In the genomic region with DNA sequence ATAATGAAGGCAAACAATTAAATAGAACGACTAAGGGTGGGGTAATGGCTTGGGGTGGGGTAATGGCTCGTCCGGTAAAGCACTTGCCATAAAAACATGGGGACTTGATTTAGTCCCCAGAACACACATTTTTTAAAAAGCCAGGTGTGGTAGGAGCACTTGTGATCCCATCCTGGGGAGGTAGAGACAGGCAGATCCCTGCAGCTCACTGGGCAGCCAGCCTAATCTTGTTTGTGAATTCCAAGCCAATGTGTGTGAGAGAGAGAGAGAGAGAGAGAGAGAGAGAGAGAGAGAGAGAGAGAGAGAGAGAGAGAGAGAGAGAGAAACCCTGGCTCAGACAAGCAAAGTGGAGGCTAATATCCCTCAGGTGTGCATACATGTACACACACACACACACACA, we compare ENCODE assay signal across 25 mouse cellular contexts. TPM values are rescaled to one million over a fixed set of nuclear protein-coding genes. Genes with fewer than 3 reads are reported as not detected.
DNase-seq lines count a peak whose midpoint lies in the region; ATAC-seq and TF ChIP-seq lines count a peak whose summit lies in the region.
"Had no signal": no experiment of that assay in that cellular context is flagged by ENCODE, and none has a peak within 500 bp of the region (broad histone marks: within the 10 kb centered on the region; RNA-seq: fewer than 3 reads in every experiment).

No protein-coding gene starts in this region.

- no peak overlapping the region for H3K9ac ChIP-seq in neural tube, embryonic 15.5 days (replicated peaks)
- H3K9ac ChIP-seq: embryonic facial prominence, embryonic 13.5 days; forebrain, embryonic 12.5 days; hindbrain, embryonic 15.5 days; liver, embryonic 13.5 days; lung, embryonic 14.5 days; midbrain, embryonic 12.5 days had no signal

- no peaks in the 10 kb centered on the region for H3K27me3 ChIP-seq in neural tube, embryonic 15.5 days (replicated peaks)
- H3K27me3 ChIP-seq: embryonic facial prominence, embryonic 13.5 days; forebrain, embryonic 12.5 days; hindbrain, embryonic 15.5 days; liver, embryonic 13.5 days; midbrain, embryonic 12.5 days had no signal

- no peaks in the 10 kb centered on the region for H3K36me3 ChIP-seq in neural tube, embryonic 15.5 days
- H3K36me3 ChIP-seq: embryonic facial prominence, embryonic 13.5 days; forebrain, embryonic 12.5 days; hindbrain, embryonic 15.5 days; liver, embryonic 13.5 days; midbrain, embryonic 12.5 days had no signal

- no peak for TF ChIP-seq CTCF in gastrocnemius, adult 2 months (IDR thresholded peaks at IDR 0.05)

- no peak for ATAC-seq in neural tube, embryonic 15.5 days (ENCODE audit: low FRiP score)
- ATAC-seq: CD4-positive, CD25-positive, alpha-beta regulatory T cell, adult 4 months had no signal

- no peak overlapping the region for H3K4me2 ChIP-seq in neural tube, embryonic 15.5 days
- H3K4me2 ChIP-seq: embryonic facial prominence, embryonic 13.5 days; forebrain, embryonic 12.5 days; hindbrain, embryonic 15.5 days; liver, embryonic 13.5 days; lung, embryonic 14.5 days; midbrain, embryonic 12.5 days had no signal

- no peak for DNase-seq in gastrocnemius, adult 2 months
- no peak for DNase-seq in gastrocnemius, adult 18-20 months (ENCODE audit: low spot score)
- peak; percentile 16 for DNase-seq in heart, postnatal 4 days
- DNase-seq in heart, adult 9 months (ENCODE audit: low spot score in 2 of 2), result no peak
- peak; percentile 52 to 62 for DNase-seq in cerebellum, postnatal 10 days
- no peak for DNase-seq in right cerebral cortex, adult 2 months (ENCODE audit: low spot score in 2 of 2)
- DNase-seq: embryo, embryonic 11 days; heart, postnatal 14 days; kidney, adult 8-10 months; kidney, postnatal 10 days; liver, embryonic 13.5 days; lung, embryonic 14.5 days; right cerebral cortex, postnatal 25 days; spleen, adult 18-20 months had no signal

- no peaks in the 10 kb centered on the region for H3K9me3 ChIP-seq in neural tube, embryonic 15.5 days (replicated peaks)
- H3K9me3 ChIP-seq: embryonic facial prominence, embryonic 13.5 days; forebrain, embryonic 12.5 days; hindbrain, embryonic 15.5 days; liver, embryonic 13.5 days; midbrain, embryonic 12.5 days had no signal

- H3K4me3 ChIP-seq in gastrocnemius, adult 2 months, result peak overlapping the region; percentile 41
- H3K4me3 ChIP-seq in neural tube, embryonic 15.5 days (replicated peaks), result no peak overlapping the region
- H3K4me3 ChIP-seq: embryonic facial prominence, embryonic 13.5 days; erythroblast, embryonic 14.5 days; forebrain, embryonic 12.5 days; hindbrain, embryonic 15.5 days; left cerebral cortex, adult 2 months; liver, embryonic 13.5 days; midbrain, embryonic 12.5 days had no signal

- 60% methylated on average over 3 of the region's 3 CpGs for WGBS in neural tube, embryonic 15.5 days

- no peaks in the 10 kb centered on the region for H3K4me1 ChIP-seq in neural tube, embryonic 15.5 days
- H3K4me1 ChIP-seq: embryonic facial prominence, embryonic 13.5 days; forebrain, embryonic 12.5 days; hindbrain, embryonic 15.5 days; midbrain, embryonic 12.5 days had no signal

- H3K27ac ChIP-seq in gastrocnemius, adult 2 months, result peak overlapping the region; percentile 90
- H3K27ac ChIP-seq in neural tube, embryonic 15.5 days (replicated peaks), result no peak overlapping the region
- H3K27ac ChIP-seq: embryonic facial prominence, embryonic 13.5 days; forebrain, embryonic 12.5 days; hindbrain, embryonic 15.5 days; left cerebral cortex, adult 2 months; liver, embryonic 13.5 days; midbrain, embryonic 12.5 days had no signal

- intact Hi-C loops in gastrocnemius, adult 2 months (cut with DNase I), result loop anchor here (2.0 kb wide), 1 partner anchor 31 kb away; no protein-coding TSS in a partner anchor

RNA-seq across cellular contexts. Expression of a gene that starts 9.8 kb away (rescaled TPM):
- 10 to 100 TPM; 27.8 to 31.8 TPM for total RNA-seq in gastrocnemius, adult 2 months (2021)
- 10 to 100 TPM; 26.2 to 27.0 TPM for total RNA-seq in gastrocnemius, adult 18-20 months (2021)
- total RNA-seq in heart, postnatal 4 days (2021), result 1 to 10 TPM; 3.0 to 3.8 TPM
- polyA plus RNA-seq in neural tube, embryonic 15.5 days (2015; fragmentation: Nextera tagmentation; extraction: Ambion mirVana), result 3.5 and 4.2 TPM in 2 replicates
- total RNA-seq: megakaryocyte, adult 5-6 weeks had no signal
- polyA plus RNA-seq: CD4-positive, CD25-positive, alpha-beta regulatory T cell, adult 4 months; erythroblast, embryonic 14.5 days; liver, embryonic 13.5 days; lung, embryonic 14.5 days had no signal

RNA-seq across cellular contexts. Expression of a gene that starts 53.6 kb away (rescaled TPM):
- not detected for total RNA-seq in gastrocnemius, adult 2 months (2021)
- not detected for total RNA-seq in gastrocnemius, adult 18-20 months (2021)
- not detected for total RNA-seq in heart, postnatal 4 days (2021)
- 0.04 TPM in 1 of 2 replicates, not detected in the other for polyA plus RNA-seq in neural tube, embryonic 15.5 days (2015; fragmentation: Nextera tagmentation; extraction: Ambion mirVana)
- total RNA-seq: gastrocnemius, adult 8-10 months; heart, postnatal 14 days; left cerebral cortex, adult 2 months; megakaryocyte, adult 5-6 weeks had no signal
- polyA plus RNA-seq: CD4-positive, CD25-positive, alpha-beta regulatory T cell, adult 4 months; embryonic facial prominence, embryonic 13.5 days; erythroblast, embryonic 14.5 days; forebrain, embryonic 12.5 days; hindbrain, embryonic 15.5 days; liver, embryonic 13.5 days; lung, embryonic 14.5 days; midbrain, embryonic 12.5 days; neural tube, embryonic 11.5 days had no signal

Comparison
In these comparisons a context has a peak if more than half of its experiments do, and no peak if none do; other contexts are left out.
1. DNase-seq: peak in heart, postnatal 4 days (single experiment) and cerebellum, postnatal 10 days (2 of 2); none in gastrocnemius, adult 2 months (single experiment), gastrocnemius, adult 18-20 months (single experiment), heart, adult 9 months (0 of 2) and right cerebral cortex, adult 2 months (0 of 2).
2. RNA of a gene that starts 9.8 kb away (total RNA-seq): 27.8 to 31.8 TPM in gastrocnemius, adult 2 months and 26.2 to 27.0 TPM in gastrocnemius, adult 18-20 months; 3.0 to 3.8 TPM in heart, postnatal 4 days; every median in the first group is over 4 times any median in the second.